Mouse (Mus musculus) bone marrow, adult 2 months (tissue): Measurements from ENCODE around the gene Ptpn13. TPM values are rescaled to one million over a fixed set of nuclear protein-coding genes. Genes with fewer than 3 reads are reported as not detected.

Experiments
- H3K27ac ChIP-seq: fragments of 200-500 bp; 2 replicates; pipeline ENCODE4 v1.5.1; 2012; ENCODE audit warnings: low read depth, mild to moderate bottlenecking, control low read depth, inconsistent platforms, low read length; ENCODE audit not compliant: control insufficient read depth, poor library complexity, insufficient read depth
- H3K4me1 ChIP-seq: fragments of 200-500 bp; 2 replicates; pipeline ENCODE4 v1.6.1; 2011; ENCODE audit warnings: low read length; ENCODE audit not compliant: control insufficient read depth, insufficient read depth
- H3K4me3 ChIP-seq: fragments of 200-500 bp; replicated peaks from 2 replicates; pipeline ENCODE3; 2011; ENCODE audit warnings: mild to moderate bottlenecking, low read depth, low read length, control low read depth; ENCODE audit not compliant: control insufficient read depth
- CTCF ChIP-seq: fragments of 200-500 bp; IDR thresholded peaks from 2 replicates; pipeline ENCODE4 v1.5.1; 2011; ENCODE audit warnings: low read length, control low read depth; ENCODE audit not compliant: control insufficient read depth, insufficient read depth
- POLR2A ChIP-seq: fragments of 200-500 bp; IDR thresholded peaks from 2 replicates; pipeline ENCODE4 v1.6.1; 2011; ENCODE audit warnings: low read depth, mild to moderate bottlenecking, control low read depth, low read length, borderline replicate concordance; ENCODE audit not compliant: control insufficient read depth
- WGBS: fragments of 180-500 bp; shearing (Covaris S2); methylation state at CpG from one replicate; pipeline ENCODE4 v1.1.7; 2018; 5-methylcytosine and 5-hydroxymethylcytosine counted together
- polyA plus RNA-seq: library from polyadenylated mRNA; stranded (reverse); fragments of >200 nt; gene quantifications from 2 replicates; pipeline ENCODE4 v1.2.4, GENCODE M21; 2011; ENCODE audit warnings: low replicate concordance; ENCODE audit not compliant: missing spikeins, insufficient read depth, insufficient read length

The Ptpn13 gene
- 0.75 and 2.4 TPM in 2 replicates for polyA plus RNA-seq

- peak within 1 kb of the TSS; percentile 43 for H3K4me3 ChIP-seq
- H3K4me1 ChIP-seq, result no peaks in the 10 kb centered on the region
- TF ChIP-seq POLR2A (no peak; the same call in 1 of the 2 replicates), CTCF (no peak)
- no peak within 1 kb of the TSS; the same call in 1 of the 2 replicates for H3K27ac ChIP-seq
- under 1% methylated on average over 55 of the region's 55 CpGs for WGBS
Measured at GRCm38 (mm10) chr5:103424678-103425319, at the start of gene Ptpn13. Gene Ptpn13 (plus strand): TSS chr5:103425192.

- Histone ChIP-seq H3K4me3 (no peak overlapping the region), H3K27ac (no peak overlapping the region), H3K4me1 (no peaks in the 10 kb centered on the region; the same call in 1 of the 2 replicates)
- TF ChIP-seq POLR2A (no peak), CTCF (no peak)
- 83% methylated on average over 9 of the region's 9 CpGs for WGBS
Measured at GRCm38 (mm10) chr5:103375226-103375625, 49.8 kb upstream of the Ptpn13 start.

GRCm38 (mm10) chr5:103376354-103377295, 48.4 kb upstream of the Ptpn13 start:
- Histone ChIP-seq H3K4me1 (no peaks in the 10 kb centered on the region; the same call in 1 of the 2 replicates), H3K4me3 (no peak overlapping the region), H3K27ac (no peak overlapping the region)
- no peak for TF ChIP-seq POLR2A
- no peak for TF ChIP-seq CTCF
- 23% methylated on average over 17 of the region's 17 CpGs for whole genome bisulfite sequencing

- Histone ChIP-seq H3K27ac (no peak overlapping the region), H3K4me3 (no peak overlapping the region), H3K4me1 (no peaks in the 10 kb centered on the region; the same call in 1 of the 2 replicates)
- no peak for TF ChIP-seq CTCF
- TF ChIP-seq POLR2A, result no peak
- 1% methylated on average over 12 of the region's 12 CpGs for WGBS
Measured at GRCm38 (mm10) chr5:103377493-103378130, 47.4 kb upstream of the Ptpn13 start.

- TF ChIP-seq CTCF (no peak), POLR2A (no peak)
- Histone ChIP-seq H3K4me1 (no peaks in the 10 kb centered on the region; the same call in 1 of the 2 replicates), H3K27ac (no peak overlapping the region), H3K4me3 (no peak overlapping the region)
- WGBS, result 52% methylated on average over 11 of the region's 11 CpGs
Measured at GRCm38 (mm10) chr5:103380785-103381527, 44.0 kb upstream of the Ptpn13 start.

GRCm38 (mm10) chr5:103382951-103383350, 42.0 kb upstream of the Ptpn13 start:
- H3K4me1 ChIP-seq, result no peaks in the 10 kb centered on the region; the same call in 1 of the 2 replicates
- no peak overlapping the region for H3K4me3 ChIP-seq
- TF ChIP-seq POLR2A (no peak), CTCF (no peak)
- no peak overlapping the region for H3K27ac ChIP-seq
- WGBS, result 70% methylated on average over 4 of the region's 4 CpGs

- Histone ChIP-seq H3K4me3 (no peak overlapping the region), H3K4me1 (no peaks in the 10 kb centered on the region), H3K27ac (no peak overlapping the region)
- WGBS, result 83% methylated on average over 7 of the region's 7 CpGs
- TF ChIP-seq POLR2A (no peak), CTCF (no peak)
Measured at GRCm38 (mm10) chr5:103384021-103384420, 41.0 kb upstream of the Ptpn13 start.

- TF ChIP-seq CTCF (no peak), POLR2A (no peak)
- WGBS, result 56% methylated on average over 8 of the region's 8 CpGs
- no peak overlapping the region for H3K27ac ChIP-seq
- no peak overlapping the region for H3K4me3 ChIP-seq
- no peaks in the 10 kb centered on the region for H3K4me1 ChIP-seq
Measured at GRCm38 (mm10) chr5:103387540-103388026, 37.4 kb upstream of the Ptpn13 start.
